Mouse (Mus musculus) B cell, adult 2 months (primary cell): ENCODE measurements around the gene Arhgef19.

Experiments
- DNase-seq, 2 experiments: peaks; one replicate each; pipeline ENCODE4 v3.0.0; 2022

Gene Arhgef19

GRCm38 (mm10) chr4:141286860-141287517 is 47.7 kb downstream of the Arhgef19 start:
- no peak for DNase-seq

GRCm38 (mm10) chr4:141287518-141288004 is 48.3 kb downstream of the Arhgef19 start:
- DNase-seq, result no peak

GRCm38 (mm10) chr4:141288152-141288551 is 48.9 kb downstream of the Arhgef19 start:
- no peak for DNase-seq

- no peak for DNase-seq
Observed at GRCm38 (mm10) chr4:141291571-141292375, 52.5 kb downstream of the Arhgef19 start.

GRCm38 (mm10) chr4:141295774-141296186 is 56.5 kb downstream of the Arhgef19 start:
- no peak for DNase-seq

- no peak for DNase-seq
Observed at GRCm38 (mm10) chr4:141297934-141298333, 58.6 kb downstream of the Arhgef19 start.

- DNase-seq, result peak; percentile 59 to 67
Observed at GRCm38 (mm10) chr4:141299356-141299755, 60.1 kb downstream of the Arhgef19 start.

GRCm38 (mm10) chr4:141300196-141300595 is 60.9 kb downstream of the Arhgef19 start:
- DNase-seq, result peak; percentile 55 to 59

GRCm38 (mm10) chr4:141301116-141301553 is 61.8 kb downstream of the Arhgef19 start, which contains the start of gene Epha2:
Gene Epha2, plus strand, starts transcription at chr4:141301240.
- peak; percentile 75 to 76 for DNase-seq

- DNase-seq, result peak; percentile 72 to 78
Observed at GRCm38 (mm10) chr4:141301591-141302427, 62.5 kb downstream of the Arhgef19 start.

- DNase-seq, result no peak
Observed at GRCm38 (mm10) chr4:141302428-141303401, 63.4 kb downstream of the Arhgef19 start.

- no peak for DNase-seq
Observed at GRCm38 (mm10) chr4:141303402-141304222, 64.3 kb downstream of the Arhgef19 start.

GRCm38 (mm10) chr4:141304223-141304611 is 64.9 kb downstream of the Arhgef19 start:
- DNase-seq, result no peak

GRCm38 (mm10) chr4:141306057-141306456 is 66.8 kb downstream of the Arhgef19 start:
- no peak for DNase-seq
